Mouse (Mus musculus) heart, embryonic 10.5 days (tissue): ENCODE results near the gene Arnt2. TPM values are rescaled to one million over a fixed set of nuclear protein-coding genes. Genes with fewer than 3 reads are reported as not detected.

Experiments used
- DNase-seq: peaks from one replicate; pipeline ENCODE4 v3.0.0-alpha.2; 2017; ENCODE audit warnings: low spot score
- H3K27ac ChIP-seq: fragments of 300-500 bp; sonication (generic); 2 replicates; pipeline ENCODE4 v1.5.1; 2016; ENCODE audit warnings: mild to moderate bottlenecking
- H3K27me3 ChIP-seq: fragments of 300-500 bp; sonication (generic); 2 replicates; pipeline ENCODE4 v1.6.1; 2016; ENCODE audit warnings: mild to moderate bottlenecking; ENCODE audit not compliant: poor library complexity, insufficient read depth, severe bottlenecking
- H3K36me3 ChIP-seq: fragments of 300-500 bp; sonication (generic); 2 replicates; pipeline ENCODE4 v1.6.1; 2016; ENCODE audit warnings: mild to moderate bottlenecking, moderate library complexity
- H3K4me1 ChIP-seq: fragments of 300-500 bp; sonication (generic); 2 replicates; pipeline ENCODE4 v1.6.1; 2016; ENCODE audit warnings: mild to moderate bottlenecking
- H3K4me3 ChIP-seq: fragments of 300-500 bp; sonication (generic); 2 replicates; pipeline ENCODE4 v1.5.1; 2016; ENCODE audit warnings: mild to moderate bottlenecking, moderate library complexity
- H3K9me3 ChIP-seq: fragments of 300-500 bp; sonication (generic); 2 replicates; pipeline ENCODE4 v1.6.1; 2016; ENCODE audit warnings: mild to moderate bottlenecking, moderate library complexity
- WGBS: fragments of 180-500 bp; shearing (Covaris S2); methylation state at CpG from one replicate; pipeline ENCODE4 v1.1.7; 2016; 5-methylcytosine and 5-hydroxymethylcytosine counted together
- polyA plus RNA-seq: library from polyadenylated mRNA; unstranded; fragments of >200 nt; fragmentation: Nextera tagmentation; extraction: Ambion mirVana; gene quantifications from 2 replicates; pipeline ENCODE4 v1.2.1, GENCODE M21; 2016

Gene Arnt2
- polyA plus RNA-seq, 1 experiment from 2014 or later: 4.7 TPM

DNA sequence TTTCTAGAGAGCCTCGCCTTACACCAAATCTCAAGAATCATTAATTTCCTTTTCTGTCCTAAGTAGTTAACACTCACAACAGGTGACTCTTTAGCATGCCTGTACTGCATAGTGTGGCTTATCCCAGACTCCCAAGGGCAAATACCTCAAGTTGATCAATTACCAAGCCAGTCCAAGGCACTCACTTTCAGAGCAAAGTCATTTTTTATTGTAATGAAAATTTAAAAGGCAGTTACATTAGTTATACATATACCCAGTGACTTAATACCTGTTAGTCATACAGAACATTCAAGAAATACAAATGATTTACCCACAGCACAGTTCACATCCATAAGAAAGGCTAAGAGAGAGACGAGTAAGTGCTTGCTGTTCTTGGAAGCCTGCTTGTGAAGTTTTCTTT, 163.9 kb downstream of the Arnt2 start:
- no peak overlapping the region for H3K27ac ChIP-seq
- no peak for DNase-seq
- peaks cover 6% of the 10 kb centered on the region; the same call in 1 of the 2 replicates for H3K4me1 ChIP-seq
- H3K4me3 ChIP-seq: no peak overlapping the region
- H3K36me3 ChIP-seq: no peaks in the 10 kb centered on the region
- 67% methylated on average over 2 of the region's 2 CpGs for WGBS
- 0 out of 2 replicates have a peak, but pooled peaks cover 4% of the 10 kb centered on the region for H3K27me3 ChIP-seq
- H3K9me3 ChIP-seq: no peaks in the 10 kb centered on the region

GRCm38 (mm10) chr7:84240406-84240805, 169.6 kb downstream of the Arnt2 start:
- Histone ChIP-seq H3K9me3 (no peaks in the 10 kb centered on the region), H3K27me3 (no peaks in the 10 kb centered on the region), H3K4me3 (no peak overlapping the region), H3K4me1 (no peaks in the 10 kb centered on the region), H3K27ac (no peak overlapping the region), H3K36me3 (no peaks in the 10 kb centered on the region)
- no peak for DNase-seq
- 62% methylated on average over 3 of the region's 3 CpGs for WGBS

- Histone ChIP-seq H3K27ac (no peak overlapping the region), H3K9me3 (no peaks in the 10 kb centered on the region), H3K27me3 (no peaks in the 10 kb centered on the region), H3K4me3 (no peak overlapping the region), H3K36me3 (no peaks in the 10 kb centered on the region), H3K4me1 (no peaks in the 10 kb centered on the region)
- 74% methylated on average over 4 of the region's 4 CpGs for WGBS
- DNase-seq: no peak
Measured at GRCm38 (mm10) chr7:84237655-84238054, 172.3 kb downstream of the Arnt2 start.

GRCm38 (mm10) chr7:84231396-84231795, 178.6 kb downstream of the Arnt2 start:
- WGBS: 69% methylated on average over 4 of the region's 4 CpGs
- H3K9me3 ChIP-seq: no peaks in the 10 kb centered on the region
- H3K36me3 ChIP-seq: no peaks in the 10 kb centered on the region
- H3K4me3 ChIP-seq: no peak overlapping the region
- H3K4me1 ChIP-seq: no peaks in the 10 kb centered on the region
- no peaks in the 10 kb centered on the region for H3K27me3 ChIP-seq
- no peak overlapping the region for H3K27ac ChIP-seq
- DNase-seq: no peak

- Histone ChIP-seq H3K9me3 (no peaks in the 10 kb centered on the region), H3K4me1 (no peaks in the 10 kb centered on the region)
- 68% methylated on average over 1 of the region's 1 CpGs for WGBS
Measured at GRCm38 (mm10) chr7:84227652-84228051, 182.3 kb downstream of the Arnt2 start.

DNA sequence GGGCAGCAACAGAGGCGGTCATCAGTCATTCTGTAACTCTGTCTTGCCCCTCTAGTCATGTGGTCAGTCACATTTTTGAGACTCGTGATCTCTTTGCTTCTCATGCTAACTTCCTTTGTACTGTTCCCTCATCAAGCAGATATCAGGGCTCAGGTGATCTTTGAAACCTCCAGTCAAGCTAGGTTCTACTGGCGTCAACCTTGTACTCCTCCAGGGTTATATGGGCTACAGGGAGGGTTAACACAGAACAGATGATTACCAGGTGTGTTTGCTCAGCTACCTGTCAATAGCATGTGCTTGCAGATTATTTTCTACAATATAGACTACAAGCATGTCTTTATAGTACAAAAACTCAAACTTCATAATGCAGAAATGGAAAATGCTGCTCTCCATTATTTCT, 183.1 kb downstream of the Arnt2 start:
- 87% methylated on average over 3 of the region's 3 CpGs for WGBS
- H3K9me3 ChIP-seq: no peaks in the 10 kb centered on the region
- no peaks in the 10 kb centered on the region for H3K27me3 ChIP-seq
- H3K36me3 ChIP-seq: no peaks in the 10 kb centered on the region
- H3K4me3 ChIP-seq: no peak overlapping the region
- H3K27ac ChIP-seq: no peak overlapping the region
- no peak for DNase-seq
- no peaks in the 10 kb centered on the region for H3K4me1 ChIP-seq

More at GRCm38 (mm10) chr7:84227652-84228051, 182.3 kb downstream of the Arnt2 start:
- Histone ChIP-seq H3K4me3 (no peak overlapping the region), H3K36me3 (no peaks in the 10 kb centered on the region), H3K27me3 (no peaks in the 10 kb centered on the region), H3K27ac (no peak overlapping the region)
- DNase-seq: no peak

- Histone ChIP-seq H3K9me3 (no peaks in the 10 kb centered on the region), H3K4me3 (no peak overlapping the region), H3K27me3 (no peaks in the 10 kb centered on the region), H3K36me3 (no peaks in the 10 kb centered on the region), H3K27ac (no peak overlapping the region), H3K4me1 (peaks cover 17% of the 10 kb centered on the region)
- 33% methylated on average over 1 of the region's 1 CpGs for WGBS
- DNase-seq: no peak
Measured at GRCm38 (mm10) chr7:84212112-84212511, 197.9 kb downstream of the Arnt2 start.

- no peak for DNase-seq
- H3K27ac ChIP-seq: no peak overlapping the region
- no peaks in the 10 kb centered on the region for H3K36me3 ChIP-seq
- no peaks in the 10 kb centered on the region for H3K9me3 ChIP-seq
- no peaks in the 10 kb centered on the region for H3K27me3 ChIP-seq
- H3K4me3 ChIP-seq: no peak overlapping the region
- WGBS: 57% methylated on average over 10 of the region's 10 CpGs
- H3K4me1 ChIP-seq: peaks cover 17% of the 10 kb centered on the region
Measured at GRCm38 (mm10) chr7:84210585-84211291, 199.2 kb downstream of the Arnt2 start.

GRCm38 (mm10) chr7:84203981-84204380, 206.0 kb downstream of the Arnt2 start:
- Histone ChIP-seq H3K36me3 (no peaks in the 10 kb centered on the region), H3K4me3 (no peak overlapping the region), H3K9me3 (no peaks in the 10 kb centered on the region), H3K27ac (no peak overlapping the region), H3K4me1 (no peaks in the 10 kb centered on the region), H3K27me3 (no peaks in the 10 kb centered on the region)
- 75% methylated on average over 3 of the region's 3 CpGs for WGBS
- DNase-seq: no peak

GRCm38 (mm10) chr7:84201151-84202068, 208.6 kb downstream of the Arnt2 start:
- Histone ChIP-seq H3K27ac (no peak overlapping the region), H3K4me1 (no peaks in the 10 kb centered on the region), H3K9me3 (no peaks in the 10 kb centered on the region), H3K4me3 (no peak overlapping the region), H3K27me3 (no peaks in the 10 kb centered on the region), H3K36me3 (no peaks in the 10 kb centered on the region)
- no peak for DNase-seq
- 88% methylated on average over 13 of the region's 13 CpGs for WGBS

DNA sequence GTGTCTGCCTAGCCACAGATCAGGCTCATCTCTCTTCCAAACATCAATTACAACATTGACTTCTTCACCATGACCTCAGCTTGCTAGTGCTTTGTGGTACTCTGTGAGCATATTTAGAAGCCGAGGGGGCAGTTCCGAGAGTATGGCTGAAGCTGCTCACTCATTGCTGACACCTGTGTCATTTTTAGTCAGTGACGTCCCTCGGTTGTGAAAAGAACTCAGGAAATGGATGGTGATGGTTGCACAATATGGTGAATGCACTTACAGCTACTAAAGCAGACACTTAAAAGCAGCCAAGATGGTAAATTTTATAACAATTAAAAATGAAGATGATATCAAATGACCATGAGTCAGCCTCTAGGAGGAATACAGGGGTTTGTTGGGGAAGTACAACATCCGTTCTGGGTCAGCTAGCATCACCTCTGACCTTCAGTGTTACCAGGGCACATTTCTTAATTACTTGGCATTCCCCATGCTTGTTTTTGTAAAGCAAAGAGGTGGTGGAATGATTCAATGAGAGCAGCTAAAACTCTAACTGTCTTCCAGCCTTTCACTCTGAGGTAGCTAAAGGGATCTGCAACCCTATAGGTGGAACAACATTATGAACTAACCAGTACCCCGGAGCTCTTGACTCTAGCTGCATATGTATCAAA, 212.6 kb downstream of the Arnt2 start:
- no peak for DNase-seq
- 85% methylated on average over 6 of the region's 6 CpGs for WGBS

More for the DNA sequence above, 212.6 kb downstream of the Arnt2 start:
- Histone ChIP-seq H3K27me3 (no peaks in the 10 kb centered on the region), H3K36me3 (no peaks in the 10 kb centered on the region), H3K27ac (no peak overlapping the region), H3K4me1 (no peaks in the 10 kb centered on the region), H3K9me3 (no peaks in the 10 kb centered on the region), H3K4me3 (no peak overlapping the region)
